Mouse (Mus musculus): Measurements from ENCODE around the gene Bmpr1b. TPM values are rescaled to one million over a fixed set of nuclear protein-coding genes. Genes with fewer than 3 reads are reported as not detected.

Gene Bmpr1b
- polyA plus RNA-seq, 1 experiment from 2014 or later, result 4.1 TPM

DNA sequence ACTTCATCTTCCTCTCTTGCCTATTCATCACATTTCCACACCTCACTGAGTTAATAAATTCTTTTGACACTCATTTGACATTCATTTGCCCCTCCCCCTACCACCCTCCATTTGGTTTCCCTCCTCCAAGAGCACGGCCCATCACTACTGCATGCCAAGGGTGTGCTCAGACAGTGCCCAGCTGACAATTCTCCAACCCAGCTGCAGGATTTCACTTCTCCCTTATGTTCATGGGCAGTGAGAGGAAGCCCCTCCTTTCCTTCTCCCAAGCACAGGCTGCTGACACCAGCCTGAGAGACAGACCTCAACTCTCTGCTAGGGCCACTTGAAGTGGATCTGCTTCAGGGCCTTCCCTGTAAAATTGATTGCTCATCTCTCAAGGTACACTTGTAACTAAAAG lies 371.4 kb downstream of the Bmpr1b start:
- no peaks in the 10 kb centered on the region for H3K4me1 ChIP-seq (replicated peaks)
- peak; percentile 80 for ATAC-seq (ENCODE audit: low FRiP score, low read depth)
- no peak overlapping the region for H3K4me3 ChIP-seq
- WGBS, result 11% methylated on average over 1 of the region's 1 CpGs
- H3K36me3 ChIP-seq, result no peaks in the 10 kb centered on the region
- H3K27ac ChIP-seq (replicated peaks), result no peak overlapping the region
- H3K9ac ChIP-seq, result no peak overlapping the region
- no peaks in the 10 kb centered on the region for H3K9me3 ChIP-seq
- H3K4me2 ChIP-seq, result no peak overlapping the region
- H3K27me3 ChIP-seq, result no peaks in the 10 kb centered on the region

DNA sequence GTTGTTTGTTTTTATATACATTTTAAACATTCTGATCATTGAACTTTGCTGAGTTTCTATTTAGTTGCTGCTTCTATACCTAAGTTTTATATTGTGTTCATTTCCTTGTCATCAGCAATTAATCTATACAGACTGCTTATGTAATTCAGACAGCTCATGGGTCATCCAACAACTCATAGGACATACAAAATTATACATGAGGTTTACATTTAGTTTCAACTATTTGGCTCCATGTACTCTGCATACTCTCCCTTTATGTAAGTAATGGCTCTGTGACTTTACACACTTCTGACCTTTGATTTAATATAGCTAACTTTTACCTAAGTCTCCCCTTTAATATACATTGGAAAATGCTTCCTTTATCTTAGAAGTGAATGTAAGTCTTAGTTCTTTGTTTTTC lies 371.9 kb downstream of the Bmpr1b start:
- no peak overlapping the region for H3K9ac ChIP-seq
- H3K36me3 ChIP-seq, result no peaks in the 10 kb centered on the region
- H3K27me3 ChIP-seq, result no peaks in the 10 kb centered on the region
- H3K4me1 ChIP-seq (replicated peaks), result no peaks in the 10 kb centered on the region
- no peak overlapping the region for H3K27ac ChIP-seq (replicated peaks)
- no peak overlapping the region for H3K4me3 ChIP-seq
- H3K4me2 ChIP-seq, result no peak overlapping the region
- H3K9me3 ChIP-seq, result no peaks in the 10 kb centered on the region
- ATAC-seq (ENCODE audit: low FRiP score, low read depth), result no peak

DNA sequence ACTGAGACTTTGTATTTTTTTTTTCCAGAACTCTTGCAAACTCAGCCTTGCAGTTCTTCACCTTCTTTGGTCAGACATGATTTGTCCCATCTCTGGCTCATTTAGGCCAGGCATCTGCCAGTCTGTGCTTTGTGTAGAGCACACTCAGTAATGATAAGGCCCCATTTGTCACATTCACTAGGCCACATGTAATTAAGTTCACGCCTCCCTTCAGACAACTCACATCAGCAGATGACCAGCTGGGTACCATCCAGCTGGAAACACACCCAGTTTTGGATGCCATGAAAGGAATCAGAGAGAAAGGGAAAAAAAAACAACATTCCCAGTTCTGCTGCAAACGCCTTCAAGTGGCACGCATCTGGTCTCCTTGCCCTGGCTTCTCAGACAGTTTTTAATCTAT lies 374.9 kb downstream of the Bmpr1b start:
- no peak overlapping the region for H3K27ac ChIP-seq (replicated peaks)
- no peaks in the 10 kb centered on the region for H3K4me1 ChIP-seq (replicated peaks)
- no peaks in the 10 kb centered on the region for H3K27me3 ChIP-seq
- ATAC-seq (ENCODE audit: low FRiP score, low read depth), result peak; percentile 49; the same call in 1 of the 2 replicates
- 48% methylated on average over 3 of the region's 3 CpGs for WGBS
- H3K9me3 ChIP-seq, result no peaks in the 10 kb centered on the region
- no peak overlapping the region for H3K4me2 ChIP-seq
- H3K9ac ChIP-seq, result no peak overlapping the region
- H3K4me3 ChIP-seq, result no peak overlapping the region
- H3K36me3 ChIP-seq, result no peaks in the 10 kb centered on the region

DNA sequence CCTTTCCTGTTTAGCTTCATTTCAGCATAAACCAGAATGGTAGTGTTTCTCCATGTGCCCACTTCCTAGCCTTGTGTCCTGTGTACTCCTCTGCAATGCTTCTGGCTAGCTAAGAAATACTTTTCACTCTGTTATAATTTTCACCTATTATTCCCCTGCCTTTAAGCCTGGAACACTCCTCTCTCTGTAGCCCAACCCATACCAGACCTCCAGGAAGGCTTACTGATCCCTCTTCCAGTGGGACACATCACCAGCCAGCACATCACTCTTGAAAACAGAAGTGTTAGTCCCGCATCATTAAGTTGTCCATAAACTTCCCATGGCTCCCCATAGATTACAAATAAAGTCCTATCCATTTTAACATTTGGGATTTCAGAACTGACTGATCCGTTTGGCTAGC lies 375.5 kb downstream of the Bmpr1b start:
- H3K9ac ChIP-seq, result no peak overlapping the region
- no peak overlapping the region for H3K4me3 ChIP-seq
- H3K4me1 ChIP-seq (replicated peaks), result no peaks in the 10 kb centered on the region
- H3K4me2 ChIP-seq, result no peak overlapping the region
- no peak overlapping the region for H3K27ac ChIP-seq (replicated peaks)
- WGBS, result 77% methylated on average over 2 of the region's 2 CpGs
- ATAC-seq (ENCODE audit: low FRiP score, low read depth), result no peak
- H3K27me3 ChIP-seq, result no peaks in the 10 kb centered on the region
- H3K36me3 ChIP-seq, result no peaks in the 10 kb centered on the region
- H3K9me3 ChIP-seq, result no peaks in the 10 kb centered on the region

DNA sequence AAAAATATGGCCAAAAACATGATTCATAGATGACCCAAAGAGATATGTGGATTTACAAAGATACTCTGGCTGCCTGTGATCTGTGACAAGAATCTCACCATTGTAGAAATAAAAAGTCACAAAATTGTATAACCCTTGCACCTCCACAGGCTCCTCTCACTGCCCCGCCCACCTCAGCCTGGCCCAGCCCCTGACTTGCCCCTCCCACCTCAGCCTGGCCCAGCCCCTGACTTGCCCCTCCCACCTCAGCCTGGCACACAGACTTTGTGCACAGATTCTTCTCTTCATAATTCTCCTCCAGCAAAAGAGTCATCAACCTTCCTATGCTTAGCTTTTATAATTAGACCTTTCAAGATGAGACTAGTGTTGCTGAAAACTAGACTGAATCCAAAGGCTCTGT lies 377.1 kb downstream of the Bmpr1b start:
- no peak for ATAC-seq (ENCODE audit: low FRiP score, low read depth)
- H3K4me1 ChIP-seq (replicated peaks), result 0 out of 2 replicates have a peak, but pooled peaks cover 2% of the 10 kb centered on the region
- no peaks in the 10 kb centered on the region for H3K9me3 ChIP-seq
- H3K27me3 ChIP-seq, result no peaks in the 10 kb centered on the region
- H3K9ac ChIP-seq, result no peak overlapping the region
- H3K36me3 ChIP-seq, result no peaks in the 10 kb centered on the region
- no peak overlapping the region for H3K4me2 ChIP-seq
- 90% methylated on average over 1 of the region's 1 CpGs for WGBS
- H3K4me3 ChIP-seq, result no peak overlapping the region
- no peak overlapping the region for H3K27ac ChIP-seq (replicated peaks)

- H3K9me3 ChIP-seq, result no peaks in the 10 kb centered on the region
- H3K36me3 ChIP-seq, result no peaks in the 10 kb centered on the region
- WGBS, result 87% methylated on average over 8 of the region's 8 CpGs
- no peak overlapping the region for H3K9ac ChIP-seq
- ATAC-seq (ENCODE audit: low FRiP score, low read depth), result no peak
- H3K27ac ChIP-seq (replicated peaks), result no peak overlapping the region
- no peak overlapping the region for H3K4me3 ChIP-seq
- 0 out of 2 replicates have a peak, but pooled peaks cover 6% of the 10 kb centered on the region for H3K4me1 ChIP-seq (replicated peaks)
- no peaks in the 10 kb centered on the region for H3K27me3 ChIP-seq
- H3K4me2 ChIP-seq, result no peak overlapping the region
Measured at GRCm38 (mm10) chr3:141791026-141791780, 378.0 kb downstream of the Bmpr1b start.

Other genes with a start within 250 kb of the Bmpr1b start
- 15.0 and 16.0 TPM in 2 replicates for gene Pdlim5, start 226.3 kb upstream of the Bmpr1b start, polyA plus RNA-seq (2015; fragmentation: Nextera tagmentation; extraction: Ambion mirVana)